Mouse (Mus musculus): ENCODE results near the gene Mrpl42.

DNA sequence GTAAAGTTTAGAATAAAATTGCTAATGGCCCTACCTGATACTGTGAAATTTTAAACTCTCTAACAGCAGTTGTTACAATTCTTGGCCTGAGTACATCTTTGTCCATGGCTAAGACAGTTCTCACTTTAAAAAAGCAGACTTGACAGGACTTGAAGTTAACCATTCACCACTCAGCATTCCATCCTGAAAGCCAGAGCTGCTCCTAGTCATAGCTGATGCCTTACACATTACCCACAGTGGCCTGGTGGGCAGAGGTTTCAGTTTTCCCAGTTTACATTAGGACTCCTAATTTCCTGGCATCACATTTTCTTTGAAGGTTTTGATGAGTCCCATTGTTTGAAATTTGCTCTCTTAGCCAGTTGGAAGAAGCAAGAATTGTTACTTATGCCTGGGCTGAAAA lies 42.3 kb upstream of the Mrpl42 start:
- TF ChIP-seq CTCF (IDR thresholded peaks at IDR 0.05; ENCODE audit: low read depth, low read length) (no peak), POLR2AphosphoS5 (IDR thresholded peaks at IDR 0.05; ENCODE audit: insufficient replicate concordance, low read depth, low read length) (no peak)
